ENCODE assay signal across 8 mouse cellular contexts in the genomic region with DNA sequence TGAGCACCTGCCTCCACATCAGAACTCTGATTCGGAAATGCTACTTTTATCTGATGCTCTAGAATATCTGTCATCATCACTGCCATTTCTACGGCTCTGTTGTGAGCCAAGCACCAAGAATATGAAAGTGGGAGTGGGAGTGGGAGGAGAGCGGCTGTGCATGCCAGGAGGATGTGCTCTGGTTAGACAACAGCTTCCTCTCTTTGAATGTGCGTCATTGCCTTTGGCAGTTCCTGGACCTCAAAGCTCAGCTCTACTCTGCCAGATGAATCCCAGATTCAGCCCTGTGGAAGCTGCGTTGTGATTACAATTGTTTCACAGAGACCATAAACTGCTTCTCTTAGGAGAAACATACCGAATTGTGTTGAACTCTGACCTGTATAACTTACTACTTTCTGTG.
DNase-seq lines count a peak whose midpoint lies in the region; ATAC-seq and TF ChIP-seq lines count a peak whose summit lies in the region.

No protein-coding gene starts in this region.

- ATAC-seq in heart, embryonic 11.5 days (replicated peaks; ENCODE audit: insufficient number of reproducible peaks, low FRiP score, low TSS enrichment), result no peak
- no peak for ATAC-seq in midbrain, embryonic 15.5 days (replicated peaks)
- ATAC-seq in midbrain, embryonic 11.5 days (ENCODE audit: low FRiP score), result no peak

- no peak for TF ChIP-seq POLR2A in brain, embryonic 14.5 days (IDR thresholded peaks at IDR 0.05; ENCODE audit: borderline replicate concordance, extremely low read depth, insufficient read depth, insufficient read length, poor library complexity, severe bottlenecking)
- TF ChIP-seq POLR2A in kidney, adult 2 months (IDR thresholded peaks at IDR 0.05; ENCODE audit: low read depth, low read length), result no peak

- no peaks in the 10 kb centered on the region for H3K9me3 ChIP-seq in heart, embryonic 11.5 days (replicated peaks; ENCODE audit: control insufficient read depth, low read length)
- H3K9me3 ChIP-seq in midbrain, embryonic 15.5 days, result no peaks in the 10 kb centered on the region
- no peaks in the 10 kb centered on the region for H3K9me3 ChIP-seq in midbrain, embryonic 11.5 days (ENCODE audit: control insufficient read depth, low read length)

- TF ChIP-seq CTCF in brain, embryonic 14.5 days (IDR thresholded peaks at IDR 0.05; ENCODE audit: borderline replicate concordance, extremely low read depth, insufficient read depth, insufficient read length), result no peak
- no peak for TF ChIP-seq CTCF in kidney, adult 2 months (conservative IDR thresholded peaks at IDR 0.05; ENCODE audit: insufficient read depth, insufficient read length, low read depth, low read length)

- H3K27ac ChIP-seq in heart, embryonic 11.5 days (ENCODE audit: low read depth, low read length), result no peak overlapping the region
- H3K27ac ChIP-seq in kidney, adult 2 months (ENCODE audit: insufficient read depth, low read depth, low read length), result peak overlapping the region; percentile 26; the same call in 1 of the 2 replicates
- H3K27ac ChIP-seq in midbrain, embryonic 15.5 days, result no peak overlapping the region
- no peak overlapping the region for H3K27ac ChIP-seq in midbrain, embryonic 11.5 days (ENCODE audit: low read depth, low read length)

- H3K36me3 ChIP-seq in heart, embryonic 11.5 days (ENCODE audit: control insufficient read depth, insufficient read depth, low read length), result no peaks in the 10 kb centered on the region
- no peaks in the 10 kb centered on the region for H3K36me3 ChIP-seq in kidney, adult 2 months (ENCODE audit: control insufficient read depth, insufficient read depth, low read length)
- no peaks in the 10 kb centered on the region for H3K36me3 ChIP-seq in midbrain, embryonic 15.5 days (replicated peaks)
- H3K36me3 ChIP-seq in midbrain, embryonic 11.5 days (ENCODE audit: control insufficient read depth, insufficient read depth, low read length), result no peaks in the 10 kb centered on the region

- 53% methylated on average over 6 of the region's 6 CpGs for WGBS in heart, embryonic 11.5 days (ENCODE audit: insufficient replicate concordance)
- WGBS in kidney, adult 2 months, result 57% methylated on average over 6 of the region's 6 CpGs
- 74% methylated on average over 6 of the region's 6 CpGs for WGBS in midbrain, embryonic 15.5 days
- WGBS in midbrain, embryonic 11.5 days, result 79% methylated on average over 6 of the region's 6 CpGs

- H3K9ac ChIP-seq in heart, embryonic 11.5 days (ENCODE audit: low read depth, low read length), result no peak overlapping the region
- no peak overlapping the region for H3K9ac ChIP-seq in midbrain, embryonic 15.5 days
- H3K9ac ChIP-seq in midbrain, embryonic 11.5 days (ENCODE audit: low read length), result no peak overlapping the region

- peak; percentile 33 for DNase-seq in heart, adult 8-10 months (ENCODE audit: low spot score)
- peak; percentile 16 for DNase-seq in brain, embryonic 14.5 days (ENCODE audit: low read depth)
- peak; percentile 54 for DNase-seq in kidney, adult 2 months
- DNase-seq in left cerebral cortex, postnatal 36 days (ENCODE audit: low spot score in 2 of 2), result peak; percentile 47 to 55
- no peak for DNase-seq in c-Kit-positive CD71-positive TER-119-positive erythroid progenitor cells, embryonic 14.5 days (ENCODE audit: low spot score)
- DNase-seq in midbrain, embryonic 11.5 days (ENCODE audit: low spot score, missing footprints), result no peak

- H3K4me2 ChIP-seq in heart, embryonic 11.5 days, result no peak overlapping the region
- no peak overlapping the region for H3K4me2 ChIP-seq in midbrain, embryonic 15.5 days
- H3K4me2 ChIP-seq in midbrain, embryonic 11.5 days, result no peak overlapping the region

- H3K27me3 ChIP-seq in heart, embryonic 11.5 days (ENCODE audit: control insufficient read depth, insufficient read depth, low read length), result no peaks in the 10 kb centered on the region
- no peaks in the 10 kb centered on the region for H3K27me3 ChIP-seq in kidney, adult 2 months (replicated peaks; ENCODE audit: control insufficient read depth, insufficient read depth, low read length)
- H3K27me3 ChIP-seq in midbrain, embryonic 15.5 days (replicated peaks), result no peaks in the 10 kb centered on the region
- no peaks in the 10 kb centered on the region for H3K27me3 ChIP-seq in midbrain, embryonic 11.5 days (ENCODE audit: control insufficient read depth, insufficient read depth, low read length)

- H3K4me1 ChIP-seq in heart, embryonic 11.5 days (ENCODE audit: control insufficient read depth, insufficient read depth, low read length), result peaks cover 6% of the 10 kb centered on the region; the same call in 1 of the 2 replicates
- no peaks in the 10 kb centered on the region for H3K4me1 ChIP-seq in kidney, adult 2 months (ENCODE audit: control insufficient read depth, insufficient read depth, low read length)
- H3K4me1 ChIP-seq in midbrain, embryonic 15.5 days, result no peaks in the 10 kb centered on the region
- peaks cover 2% of the 10 kb centered on the region for H3K4me1 ChIP-seq in midbrain, embryonic 11.5 days (ENCODE audit: control insufficient read depth, insufficient read depth, low read length)

- no peak overlapping the region for H3K4me3 ChIP-seq in heart, embryonic 11.5 days (ENCODE audit: low read depth, low read length)
- no peak overlapping the region for H3K4me3 ChIP-seq in kidney, adult 2 months (ENCODE audit: insufficient read depth, low read depth, low read length)
- H3K4me3 ChIP-seq in midbrain, embryonic 15.5 days, result no peak overlapping the region
- H3K4me3 ChIP-seq in midbrain, embryonic 11.5 days (ENCODE audit: low read depth, low read length), result no peak overlapping the region

- intact Hi-C loops in left cerebral cortex, postnatal 36 days (cut with DNase I), result no loop called here

Comparison
In these comparisons a context has a peak if more than half of its experiments do, and no peak if none do; other contexts are left out.
1. DNase-seq: peak in heart, adult 8-10 months (single experiment), brain, embryonic 14.5 days (single experiment), kidney, adult 2 months (single experiment) and left cerebral cortex, postnatal 36 days (2 of 2); none in c-Kit-positive CD71-positive TER-119-positive erythroid progenitor cells, embryonic 14.5 days (single experiment) and midbrain, embryonic 11.5 days (single experiment).